Mouse (Mus musculus) hindbrain, embryonic 16.5 days (tissue): Measurements from ENCODE around the gene Topors. TPM values are rescaled to one million over a fixed set of nuclear protein-coding genes. Genes with fewer than 3 reads are reported as not detected.
"Not testable (repeated sequence)": the region's sequence is repeated elsewhere in the genome, so short reads cannot be mapped to it uniquely, and the experiment has no call there.

Experiments
- ATAC-seq: fragments of 200-750 bp; cut with Nextera tagmentation; 2 replicates; pipeline ENCODE4 v1.8.0; 2017; ENCODE audit warnings: moderate TSS enrichment, moderate library complexity
- H3K27ac ChIP-seq: fragments of 300-500 bp; sonication (generic); 2 replicates; pipeline ENCODE4 v1.5.1; 2014; ENCODE audit warnings: low read depth, mild to moderate bottlenecking, control low read depth, low read length, moderate library complexity
- H3K27me3 ChIP-seq: fragments of 300-500 bp; sonication (generic); replicated peaks from 2 replicates; pipeline ENCODE4 v1.6.1; 2014; ENCODE audit warnings: low read length; ENCODE audit not compliant: control insufficient read depth, insufficient read depth
- H3K36me3 ChIP-seq: fragments of 300-500 bp; sonication (generic); 2 replicates; pipeline ENCODE4 v1.6.1; 2014; ENCODE audit warnings: mild to moderate bottlenecking, low read length, moderate library complexity, mixed read lengths; ENCODE audit not compliant: control insufficient read depth, insufficient read depth
- H3K4me1 ChIP-seq: fragments of 300-500 bp; sonication (generic); 2 replicates; pipeline ENCODE4 v1.6.1; 2014; ENCODE audit warnings: low read depth, low read length; ENCODE audit not compliant: control insufficient read depth, insufficient read depth
- H3K4me2 ChIP-seq: fragments of 300-500 bp; sonication (generic); 2 replicates; pipeline ENCODE4 v1.6.1; 2014; ENCODE audit warnings: mild to moderate bottlenecking, low read length, control low read depth, moderate library complexity
- H3K4me3 ChIP-seq: fragments of 300-500 bp; sonication (generic); 2 replicates; pipeline ENCODE4 v1.5.1; 2014; ENCODE audit warnings: mild to moderate bottlenecking, low read length, control low read depth, moderate library complexity
- H3K9ac ChIP-seq: fragments of 300-500 bp; sonication (generic); 2 replicates; pipeline ENCODE4 v1.6.1; 2014; ENCODE audit warnings: low read depth, mild to moderate bottlenecking, control low read depth, low read length, moderate library complexity
- H3K9me3 ChIP-seq: fragments of 300-500 bp; sonication (generic); 2 replicates; pipeline ENCODE4 v1.6.1; 2014; ENCODE audit warnings: mild to moderate bottlenecking, low read length, moderate library complexity; ENCODE audit not compliant: control insufficient read depth
- WGBS: fragments of 180-500 bp; shearing (Covaris S2); extraction: QIAGEN DNeasy Blood & Tissue Kit; methylation state at CpG from one replicate; pipeline ENCODE4 v1.1.7; 2014; 5-methylcytosine and 5-hydroxymethylcytosine counted together
- polyA plus RNA-seq: library from polyadenylated mRNA; unstranded; fragments of >200 nt; fragmentation: Nextera tagmentation; extraction: Ambion mirVana; gene quantifications from 2 replicates; pipeline ENCODE4 v1.2.1, GENCODE M21; 2015

Gene Topors
- polyA plus RNA-seq, 1 experiment from 2014 or later = 28.8 TPM

DNA sequence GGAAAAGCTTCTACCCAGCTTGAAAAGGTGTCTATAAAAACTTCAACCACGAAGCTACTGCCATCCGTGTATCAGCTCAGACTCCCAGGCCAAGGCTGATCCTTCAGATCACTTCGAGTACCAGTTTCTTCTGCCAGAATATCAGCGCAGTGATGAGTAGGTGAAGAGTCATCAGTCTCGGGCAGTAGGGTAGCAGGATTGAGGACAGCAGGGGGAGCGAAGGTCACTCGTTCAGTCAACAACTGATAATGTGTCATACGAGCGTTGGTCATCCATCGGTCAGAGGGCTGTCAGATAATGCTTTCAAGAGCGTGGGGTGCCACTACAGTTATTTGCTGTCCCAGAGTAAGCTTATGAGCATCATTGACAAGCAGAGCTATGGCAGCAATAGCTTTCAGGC, 21.9 kb upstream of the Topors start:
- not testable (repeated sequence) for ATAC-seq, H3K4me1 ChIP-seq, H3K9me3 ChIP-seq, H3K27me3 ChIP-seq, H3K4me3 ChIP-seq, H3K4me2 ChIP-seq, H3K36me3 ChIP-seq, H3K9ac ChIP-seq, H3K27ac ChIP-seq
- 93% methylated on average over 11 of the region's 11 CpGs for WGBS

DNA sequence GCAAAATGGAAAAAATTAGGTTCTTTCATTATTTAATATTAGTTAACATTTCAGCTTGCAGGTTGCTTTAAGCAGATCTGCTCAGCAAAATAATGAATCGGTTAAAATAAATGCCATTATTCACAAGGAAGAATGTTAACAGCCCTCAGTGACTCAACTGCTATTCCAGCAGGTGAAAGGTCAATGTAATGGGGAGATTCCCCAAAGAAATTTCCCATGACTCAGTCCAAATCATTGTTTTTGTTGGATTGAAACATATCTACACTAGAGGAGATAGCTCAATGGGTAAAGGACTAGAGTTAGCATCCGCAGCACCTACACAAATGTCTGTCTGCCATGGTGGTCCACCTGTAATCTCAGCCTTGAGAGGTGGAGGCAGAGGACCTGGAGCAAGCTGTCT, 19.4 kb upstream of the Topors start:
- H3K4me1 ChIP-seq = no peaks in the 10 kb centered on the region
- no peaks in the 10 kb centered on the region for H3K36me3 ChIP-seq
- no peaks in the 10 kb centered on the region for H3K27me3 ChIP-seq
- ATAC-seq = no peak
- 95% methylated on average over 2 of the region's 2 CpGs for WGBS
- H3K27ac ChIP-seq = no peak overlapping the region
- no peak overlapping the region for H3K4me2 ChIP-seq
- H3K9ac ChIP-seq = no peak overlapping the region
- H3K4me3 ChIP-seq = no peak overlapping the region
- H3K9me3 ChIP-seq = peaks cover under 1% of the 10 kb centered on the region; the same call in 1 of the 2 replicates

DNA sequence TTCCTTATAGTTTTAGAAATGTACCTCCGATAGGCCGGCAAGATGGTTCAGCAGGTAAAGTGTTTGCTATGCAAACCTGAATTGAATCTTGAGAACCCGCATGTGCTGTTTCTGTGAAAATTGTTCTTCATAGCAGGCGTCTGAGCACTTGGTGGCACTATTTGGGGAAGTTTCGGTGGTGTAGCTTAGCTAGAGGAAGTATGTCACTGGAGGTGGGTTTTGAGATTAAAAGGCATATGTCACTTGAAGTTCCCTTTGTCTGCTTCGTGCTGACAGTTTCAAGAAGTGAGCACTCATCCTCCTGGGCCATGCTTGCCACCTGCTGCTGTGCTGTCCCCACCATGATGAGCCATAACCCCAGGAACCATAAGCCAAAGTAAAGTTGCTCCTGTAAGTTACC, 17.8 kb upstream of the Topors start:
- Histone ChIP-seq H3K4me2 (no peak overlapping the region), H3K4me1 (no peaks in the 10 kb centered on the region), H3K9ac (no peak overlapping the region), H3K36me3 (no peaks in the 10 kb centered on the region), H3K4me3 (no peak overlapping the region), H3K9me3 (no peaks in the 10 kb centered on the region), H3K27ac (no peak overlapping the region), H3K27me3 (no peaks in the 10 kb centered on the region)
- 80% methylated on average over 6 of the region's 6 CpGs for WGBS
- no peak for ATAC-seq

DNA sequence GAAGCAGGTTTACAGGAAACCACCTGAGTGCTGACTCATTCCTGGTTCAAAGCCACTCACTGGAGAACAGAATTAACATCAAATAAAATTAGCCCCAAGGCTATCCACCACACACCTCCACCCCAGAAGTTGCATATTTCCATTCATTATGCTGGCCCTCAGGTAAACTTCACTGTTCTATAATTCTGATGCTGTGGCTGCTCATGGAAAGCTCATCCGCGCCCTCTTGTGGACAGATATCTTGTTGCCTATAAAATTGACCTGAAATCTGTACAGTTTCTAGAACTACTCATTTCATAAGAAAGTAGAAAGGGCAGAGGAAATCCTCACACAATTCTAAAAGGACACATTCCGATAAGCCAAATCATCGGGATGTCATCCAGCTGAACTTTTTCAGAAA, 15.9 kb upstream of the Topors start:
- no peaks in the 10 kb centered on the region for H3K27me3 ChIP-seq
- no peak for ATAC-seq
- H3K4me3 ChIP-seq = no peak overlapping the region
- no peaks in the 10 kb centered on the region for H3K9me3 ChIP-seq
- no peak overlapping the region for H3K4me2 ChIP-seq
- no peaks in the 10 kb centered on the region for H3K36me3 ChIP-seq
- WGBS = 24% methylated on average over 4 of the region's 4 CpGs
- no peak overlapping the region for H3K9ac ChIP-seq
- no peaks in the 10 kb centered on the region for H3K4me1 ChIP-seq
- H3K27ac ChIP-seq = no peak overlapping the region

DNA sequence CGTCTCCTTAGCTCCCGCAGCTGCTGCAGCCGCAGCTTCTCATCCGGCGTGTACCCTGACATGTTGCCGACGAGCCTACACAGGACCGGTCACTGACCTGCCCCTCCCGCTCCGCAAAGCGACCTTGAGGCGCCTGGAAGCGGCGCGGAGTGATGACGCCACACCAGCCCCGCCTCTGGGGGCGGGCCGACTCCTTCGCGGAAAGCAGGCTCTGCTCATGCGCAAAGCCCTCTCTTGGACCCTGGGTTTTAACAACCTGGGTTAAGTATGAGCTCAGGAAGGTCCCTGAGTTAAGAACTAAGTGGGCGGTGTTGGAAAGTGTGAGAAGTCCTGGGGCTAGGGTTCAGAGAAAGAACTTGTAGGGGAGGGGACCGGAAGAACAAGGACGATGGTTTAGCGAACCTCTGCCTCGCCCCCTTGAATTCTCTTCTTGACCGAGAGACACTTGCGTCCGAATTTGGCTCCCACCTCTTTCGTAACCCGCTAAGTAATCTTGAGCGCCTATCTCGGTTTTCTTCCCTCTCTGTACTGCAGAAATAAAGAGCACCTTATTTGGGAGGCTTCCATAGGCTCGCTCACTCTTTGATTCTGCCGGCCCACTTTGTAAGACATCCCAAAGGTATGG, 9.7 kb upstream of the Topors start, which contains the start of gene Ndufb6:
Gene Ndufb6, minus strand, starts transcription at position 146 of the 625 bp plus-strand sequence.
- H3K27me3 ChIP-seq = no peaks in the 10 kb centered on the region
- peak; percentile 96 for ATAC-seq
- under 1% methylated on average over 36 of the region's 36 CpGs for WGBS
- peak within 1 kb of the TSS; percentile 78 for H3K27ac ChIP-seq
- peak within 1 kb of the TSS; percentile 73 for H3K4me3 ChIP-seq
- peaks cover 12% of the 10 kb centered on the region for H3K4me1 ChIP-seq
- H3K9ac ChIP-seq = peak within 1 kb of the TSS; percentile 75
- no peaks in the 10 kb centered on the region; the same call in none of the 2 replicates for H3K36me3 ChIP-seq
- H3K9me3 ChIP-seq = no peaks in the 10 kb centered on the region
- H3K4me2 ChIP-seq = peak within 1 kb of the TSS; percentile 91

DNA sequence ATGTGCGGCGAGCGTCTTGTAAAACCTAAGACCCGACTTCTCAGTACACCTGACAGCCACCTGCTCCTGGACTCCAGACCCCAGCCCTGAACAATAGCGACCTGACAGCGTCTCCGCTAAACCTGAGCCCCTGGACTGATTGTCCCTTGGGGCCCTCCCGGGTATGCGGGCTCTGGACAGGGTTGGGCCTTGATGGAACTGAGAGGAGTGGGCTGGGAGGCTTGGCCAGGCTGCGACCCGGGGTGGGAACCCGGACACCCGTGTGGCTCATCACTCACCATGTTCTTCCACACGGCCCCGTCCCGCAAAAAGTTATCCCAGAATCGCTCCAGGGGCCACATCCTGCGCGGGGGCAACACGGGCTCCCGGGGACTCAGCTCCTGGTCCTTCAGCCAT, 9.2 kb upstream of the Topors start:
- no peaks in the 10 kb centered on the region for H3K9me3 ChIP-seq
- peak; percentile 72 for ATAC-seq
- peak overlapping the region; percentile 77 for H3K4me2 ChIP-seq
- H3K36me3 ChIP-seq = no peaks in the 10 kb centered on the region; the same call in none of the 2 replicates
- under 1% methylated on average over 21 of the region's 21 CpGs for WGBS
- peaks cover 12% of the 10 kb centered on the region for H3K4me1 ChIP-seq
- H3K27ac ChIP-seq = peak overlapping the region; percentile 78
- H3K4me3 ChIP-seq = peak overlapping the region; percentile 73
- peak overlapping the region; percentile 75 for H3K9ac ChIP-seq
- H3K27me3 ChIP-seq = no peaks in the 10 kb centered on the region

DNA sequence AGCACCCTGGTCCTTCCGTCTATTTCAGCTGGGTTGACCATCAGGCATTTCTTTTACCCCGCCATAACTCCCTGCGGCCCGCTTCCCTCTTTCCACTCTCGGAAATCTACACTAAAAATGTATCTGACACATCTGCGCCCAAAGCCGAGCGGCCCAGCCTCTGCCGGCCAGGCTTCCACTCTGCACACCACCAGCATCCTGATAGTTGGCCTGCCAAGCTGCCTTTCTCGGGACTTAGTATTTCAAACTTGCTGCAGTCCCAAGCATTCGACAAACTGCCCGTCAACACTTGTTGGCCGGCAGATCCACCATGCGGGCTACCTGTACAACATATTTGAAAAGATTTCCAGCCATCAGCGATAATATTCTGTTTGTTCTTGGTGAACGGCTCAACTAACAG, 815 bp downstream of the Topors start:
- H3K9me3 ChIP-seq = no peaks in the 10 kb centered on the region
- no peak; the same call in 1 of the 2 replicates for ATAC-seq

DNA sequence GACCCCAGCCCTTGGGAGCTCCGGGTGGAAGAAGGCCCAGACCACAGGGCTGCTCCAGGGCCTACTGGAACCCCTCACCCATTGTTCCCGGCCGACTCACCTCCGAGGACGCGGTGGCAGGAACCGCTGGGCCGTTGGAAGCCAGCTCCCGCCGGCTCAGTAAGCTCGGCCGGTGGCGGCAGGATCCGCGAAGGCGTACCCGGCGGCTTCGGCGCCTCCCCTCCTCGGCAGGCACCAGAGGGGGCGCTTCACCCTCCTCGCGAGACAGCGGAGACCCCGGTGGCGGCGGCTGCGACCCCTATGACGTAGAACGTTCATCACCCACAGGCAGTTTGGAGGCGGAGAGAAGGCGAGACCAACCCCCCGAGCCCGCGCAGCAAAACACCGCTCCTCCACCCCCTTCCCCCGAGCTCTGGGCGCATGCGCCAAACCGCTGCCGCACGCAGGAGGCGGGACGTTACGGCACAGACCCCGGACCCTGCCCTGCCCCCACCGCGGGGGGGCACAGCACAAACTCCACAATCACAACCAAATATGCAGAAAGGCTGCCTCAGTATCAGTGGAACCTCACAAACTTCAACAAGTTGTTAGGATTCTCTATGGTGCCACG, 1.3 kb downstream of the Topors start:
- Histone ChIP-seq H3K9ac (peak overlapping the region; percentile 87), H3K4me3 (peak overlapping the region; percentile 92), H3K27me3 (no peaks in the 10 kb centered on the region), H3K9me3 (no peaks in the 10 kb centered on the region), H3K36me3 (peaks cover 2% of the 10 kb centered on the region; the same call in 1 of the 2 replicates), H3K4me1 (peaks cover 18% of the 10 kb centered on the region), H3K27ac (peak overlapping the region; percentile 99), H3K4me2 (peak overlapping the region; percentile 91)
- WGBS = under 1% methylated on average over 42 of the region's 50 CpGs
- peak; percentile 82 for ATAC-seq

More for the DNA sequence above, 815 bp downstream of the Topors start:
- WGBS = under 1% methylated on average over 16 of the region's 16 CpGs
- H3K27ac ChIP-seq = peak overlapping the region; percentile 99
- peaks cover 18% of the 10 kb centered on the region for H3K4me1 ChIP-seq
- H3K9ac ChIP-seq = peak overlapping the region; percentile 87
- H3K36me3 ChIP-seq = peaks cover 2% of the 10 kb centered on the region; the same call in 1 of the 2 replicates
- peak overlapping the region; percentile 91 for H3K4me2 ChIP-seq
- H3K27me3 ChIP-seq = no peaks in the 10 kb centered on the region
- peak overlapping the region; percentile 92 for H3K4me3 ChIP-seq

DNA sequence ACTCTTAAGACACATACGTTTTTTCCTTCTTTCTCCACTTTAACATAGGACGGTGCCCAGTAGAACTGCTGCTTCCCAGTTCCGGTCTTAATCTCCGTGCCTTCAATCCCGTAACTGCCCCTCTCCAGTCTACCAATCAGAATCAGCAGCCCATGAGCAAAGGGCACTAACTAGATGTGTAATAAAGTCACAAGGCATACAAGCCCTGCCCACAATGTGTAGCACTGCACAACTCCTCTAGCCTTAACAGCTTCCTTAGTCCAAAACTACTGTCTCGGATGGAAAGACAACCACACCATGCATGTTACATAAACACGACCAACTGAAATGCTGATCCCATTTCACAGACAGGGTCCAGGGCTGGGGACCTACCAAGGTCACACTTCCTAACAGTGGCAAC, 2.0 kb downstream of the Topors start:
- ATAC-seq = peak; percentile 2; the same call in 1 of the 2 replicates
- peak overlapping the region; percentile 92 for H3K4me3 ChIP-seq
- WGBS = 69% methylated on average over 7 of the region's 7 CpGs

More for the DNA sequence above, 2.0 kb downstream of the Topors start:
- Histone ChIP-seq H3K27ac (peak overlapping the region; percentile 99; the same call in 1 of the 2 replicates), H3K4me1 (peaks cover 18% of the 10 kb centered on the region), H3K27me3 (no peaks in the 10 kb centered on the region), H3K9me3 (no peaks in the 10 kb centered on the region), H3K4me2 (peak overlapping the region; percentile 91), H3K36me3 (peaks cover 2% of the 10 kb centered on the region; the same call in 1 of the 2 replicates), H3K9ac (peak overlapping the region; percentile 87)
